Mouse (Mus musculus): ENCODE data around the gene Hmcn2. TPM values are rescaled to one million over a fixed set of nuclear protein-coding genes. Genes with fewer than 3 reads are reported as not detected.

The Hmcn2 gene
- total RNA-seq (2021): 1 to 10 TPM; 2.7 TPM
- long read RNA-seq, experiment 1, partial matches to known transcripts: 1 of 3 reads
- long read RNA-seq, experiment 1, other reads (novel, unspliced or antisense): 2 of 3 reads
- long read RNA-seq, experiment 2, partial matches to known transcripts: 0 of 1 reads
- long read RNA-seq, experiment 2, other reads (novel, unspliced or antisense): 1 of 1 reads

DNA sequence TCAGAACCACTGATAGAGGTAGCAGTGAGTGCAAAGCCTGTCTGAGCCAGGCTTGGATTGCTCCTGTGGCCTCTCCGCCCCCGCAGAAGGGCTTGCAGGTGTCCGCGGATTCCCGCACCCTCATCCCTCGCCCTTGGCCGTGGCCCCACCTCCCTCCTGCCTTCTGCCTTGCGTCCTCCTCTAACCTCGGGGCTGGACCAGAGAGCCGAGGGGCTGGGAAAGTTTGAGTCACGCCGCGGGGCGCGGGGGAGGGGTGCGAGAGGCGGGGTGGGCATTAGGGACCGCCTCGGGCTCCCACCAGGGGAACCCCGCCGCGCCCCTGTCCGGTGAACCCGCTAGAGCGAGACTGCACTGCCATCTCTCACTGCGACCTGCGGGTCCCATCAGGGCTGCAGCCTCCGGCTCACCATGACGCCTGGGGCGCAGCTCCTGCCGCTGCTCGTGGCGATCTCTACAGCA is at the start of gene Hmcn2:
Hmcn2 (plus strand) TSS at position 409 of the 459 bp plus-strand sequence.
- DNase-seq (ENCODE audit: low spot score in 2 of 2): no peak

DNA sequence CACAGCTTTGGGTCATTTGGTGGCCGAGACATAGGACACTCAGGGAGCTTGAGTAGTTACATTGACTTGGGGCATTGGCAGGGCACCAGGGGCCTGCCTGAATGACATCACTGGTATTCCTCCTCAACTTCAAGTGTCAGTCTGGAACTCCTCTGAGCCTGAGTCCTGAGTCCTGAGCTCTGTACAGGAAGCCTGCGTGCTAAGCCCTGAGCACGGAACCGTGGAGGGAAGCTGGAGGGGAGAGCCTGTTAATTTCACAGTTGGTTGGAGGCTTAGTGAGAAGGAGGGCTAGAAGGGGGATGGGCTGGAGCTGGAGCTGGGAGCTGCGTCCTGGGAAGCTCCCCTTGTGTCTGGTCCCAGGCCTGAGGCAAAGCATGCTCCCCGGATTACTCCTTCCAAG is 46.8 kb upstream of the Hmcn2 start:
- no peak for DNase-seq (ENCODE audit: low spot score in 2 of 2)

DNA sequence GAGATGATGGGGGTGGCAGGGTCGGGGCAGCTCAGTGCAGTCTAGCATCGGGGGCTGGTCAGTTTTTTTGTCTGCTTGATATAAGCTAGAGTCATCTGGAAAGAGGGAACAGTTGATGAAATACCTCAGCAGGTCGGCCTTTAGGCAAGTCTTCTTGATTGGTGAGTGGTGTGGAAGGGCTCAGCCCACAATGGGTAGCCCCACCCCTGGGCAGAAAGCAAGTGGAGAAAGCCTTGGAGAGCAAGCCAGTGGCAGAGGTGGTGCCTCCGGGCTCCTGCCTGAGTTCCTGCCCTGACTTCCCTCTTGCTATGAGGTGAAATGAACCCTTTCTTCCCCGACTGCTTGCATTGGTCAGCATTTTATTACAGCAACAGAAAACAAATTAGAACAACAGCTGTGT is 45.6 kb upstream of the Hmcn2 start:
- DNase-seq (ENCODE audit: low spot score in 2 of 2): no peak

DNA sequence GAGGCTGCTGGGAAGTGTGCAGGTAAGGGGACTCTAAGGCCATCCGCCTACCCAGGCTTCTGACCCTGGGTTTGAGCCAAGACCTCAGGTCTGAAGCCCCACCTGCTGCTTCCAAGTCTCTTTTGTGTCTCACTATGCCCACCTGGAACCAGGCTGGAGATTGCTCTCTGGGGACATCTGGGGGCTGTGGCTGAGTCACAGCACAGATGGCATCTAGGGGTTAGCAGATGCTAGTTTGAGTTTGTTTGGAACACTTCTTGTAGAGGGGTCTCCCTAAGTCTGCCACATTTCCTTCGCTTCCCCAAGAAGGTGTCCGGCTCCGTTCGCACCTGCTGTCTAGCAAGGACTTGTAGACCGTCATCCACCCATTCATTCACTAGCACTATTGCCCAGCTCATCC is 45.0 kb upstream of the Hmcn2 start:
- no peak for DNase-seq (ENCODE audit: low spot score in 2 of 2)

DNA sequence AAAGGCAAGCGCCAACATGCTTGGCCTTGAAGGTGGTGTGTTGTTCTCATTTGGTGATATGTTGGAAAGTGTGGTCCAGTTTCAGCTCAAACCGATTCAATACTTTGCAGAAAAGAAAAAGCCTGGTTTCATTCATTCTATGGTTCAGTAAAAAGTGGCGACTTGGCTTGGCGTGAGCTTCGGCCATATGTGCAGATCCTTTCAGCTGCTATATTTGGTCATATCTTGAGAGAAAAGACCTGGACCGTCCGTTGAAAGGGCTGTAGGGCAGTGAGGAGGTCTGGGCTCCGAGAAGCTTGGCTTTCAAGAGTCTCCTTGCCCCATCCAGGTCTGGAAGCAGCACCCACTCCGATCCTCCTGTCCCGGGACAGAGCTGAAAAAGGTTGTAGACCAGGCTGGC is 44.4 kb upstream of the Hmcn2 start:
- DNase-seq (ENCODE audit: low spot score in 2 of 2): no peak

DNA sequence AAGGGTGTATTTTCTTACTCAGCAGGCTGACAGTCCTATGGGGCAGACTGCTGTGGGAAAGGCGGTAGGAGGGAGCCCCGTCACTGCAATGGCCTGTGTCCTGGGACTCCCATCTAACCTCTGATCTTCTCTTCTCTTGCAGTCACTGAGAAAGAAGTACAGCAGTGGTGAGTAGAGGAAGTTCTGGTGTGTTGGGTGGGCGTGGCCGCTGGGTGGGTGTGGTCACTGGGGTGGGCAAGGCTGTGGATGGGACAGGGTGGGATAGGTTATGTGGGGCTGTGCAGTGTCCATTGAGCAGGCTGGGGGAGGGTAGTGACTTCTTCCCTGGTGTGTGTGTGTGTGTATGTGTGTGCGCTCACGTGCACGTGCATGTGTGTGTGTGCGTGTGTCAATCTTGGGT is 43.7 kb upstream of the Hmcn2 start:
- no peak for DNase-seq (ENCODE audit: low spot score in 2 of 2)

DNA sequence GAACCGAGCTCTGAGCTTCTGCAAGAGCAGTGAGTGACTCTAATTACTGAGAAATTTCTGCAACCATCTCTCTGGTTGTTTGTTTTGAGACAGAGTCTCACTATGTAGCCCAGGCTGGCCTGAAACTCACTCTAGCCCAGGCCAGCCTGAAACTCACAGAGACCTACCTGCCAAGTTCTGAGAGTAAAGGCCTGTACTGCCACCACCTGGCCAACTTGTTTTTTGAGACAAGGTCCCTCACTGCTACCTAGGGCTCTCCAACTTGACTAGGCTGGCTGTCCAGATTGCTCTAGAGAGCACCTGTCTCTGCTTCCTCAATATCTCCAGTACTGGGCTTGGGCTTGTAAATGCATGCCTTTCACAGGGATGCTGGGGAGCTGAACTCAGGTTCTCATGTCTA is 43.1 kb upstream of the Hmcn2 start:
- no peak for DNase-seq (ENCODE audit: low spot score in 2 of 2)

DNA sequence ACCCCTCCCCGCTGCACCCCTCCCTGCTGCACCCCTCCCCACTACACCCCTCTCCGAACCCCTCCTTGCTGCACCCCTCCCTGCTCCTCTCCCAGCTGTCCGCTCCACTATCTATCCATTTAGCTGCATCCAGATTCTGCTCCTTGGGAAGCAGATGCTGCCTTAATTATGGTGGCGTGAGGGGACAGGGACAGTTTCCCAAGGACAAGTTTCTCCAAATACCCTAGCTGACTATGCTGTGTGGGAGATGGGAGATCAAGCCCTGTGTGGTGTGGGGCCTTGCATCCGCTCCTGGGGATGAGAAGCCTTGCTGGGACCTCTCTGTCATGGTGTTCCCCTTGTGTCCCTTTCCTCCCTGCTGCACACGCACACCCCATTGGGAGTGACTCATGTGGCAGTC is 39.2 kb upstream of the Hmcn2 start:
- no peak for DNase-seq (ENCODE audit: low spot score in 2 of 2)

DNA sequence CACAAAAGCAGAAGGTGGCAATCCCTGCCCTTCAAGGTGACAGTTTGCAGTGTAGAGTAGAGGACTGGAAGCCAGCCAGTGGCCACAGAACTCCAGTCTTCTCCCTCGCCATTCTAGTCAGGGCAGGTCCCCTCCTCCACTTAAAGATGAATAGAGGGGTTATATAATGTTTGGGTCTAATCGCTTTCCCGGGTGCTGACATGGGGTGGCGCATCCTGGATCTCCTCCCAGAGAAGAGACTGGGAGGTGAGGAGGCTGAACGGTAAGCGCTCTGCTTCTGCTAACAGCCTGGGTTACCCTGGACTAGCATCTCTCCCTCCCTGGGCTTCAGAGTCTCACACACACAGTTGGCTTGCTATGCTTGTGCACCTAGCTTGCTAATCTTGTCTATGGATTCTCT is 36.4 kb upstream of the Hmcn2 start:
- DNase-seq (ENCODE audit: low spot score in 2 of 2): no peak

DNA sequence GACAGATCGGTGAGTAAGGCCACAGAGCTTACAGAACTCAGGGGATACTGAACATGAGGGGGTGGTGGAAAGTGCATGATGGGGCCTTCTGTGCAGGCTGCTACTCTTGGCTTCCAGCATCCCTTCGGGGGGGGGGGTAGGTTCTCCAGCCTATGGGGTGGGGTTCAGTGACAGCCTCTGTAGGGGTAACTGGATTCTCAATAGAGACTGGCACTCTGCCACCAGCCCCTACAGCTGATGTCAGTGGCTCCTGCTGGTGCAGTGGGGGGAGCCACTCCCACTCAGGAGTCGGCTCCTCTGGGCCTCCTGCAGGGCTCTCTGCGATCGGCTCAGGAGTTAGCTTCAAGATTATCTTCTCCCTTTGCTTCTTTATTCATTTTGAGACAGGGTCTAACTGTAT is 35.7 kb upstream of the Hmcn2 start:
- DNase-seq (ENCODE audit: low spot score in 2 of 2): no peak

DNA sequence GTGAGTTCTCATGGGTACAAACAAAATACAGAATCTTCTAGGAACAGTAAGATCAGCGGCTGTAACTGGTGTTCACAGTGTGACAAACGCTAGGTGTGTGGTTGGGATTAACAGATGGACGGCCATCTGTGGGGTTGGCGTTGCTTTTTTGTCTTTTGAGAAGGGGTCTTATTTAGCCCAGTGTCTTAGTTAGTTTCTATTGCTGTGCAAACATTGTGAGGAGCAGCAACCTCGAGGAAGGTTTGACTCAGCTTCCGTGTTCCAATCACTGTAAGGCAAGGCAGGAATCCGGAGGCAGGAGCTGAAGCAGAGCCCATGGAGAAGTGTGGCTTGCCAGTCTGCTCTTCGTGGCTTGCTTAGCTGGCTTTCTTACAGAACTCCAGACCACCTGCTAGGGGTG is 33.1 kb upstream of the Hmcn2 start:
- no peak for DNase-seq (ENCODE audit: low spot score in 2 of 2)

DNA sequence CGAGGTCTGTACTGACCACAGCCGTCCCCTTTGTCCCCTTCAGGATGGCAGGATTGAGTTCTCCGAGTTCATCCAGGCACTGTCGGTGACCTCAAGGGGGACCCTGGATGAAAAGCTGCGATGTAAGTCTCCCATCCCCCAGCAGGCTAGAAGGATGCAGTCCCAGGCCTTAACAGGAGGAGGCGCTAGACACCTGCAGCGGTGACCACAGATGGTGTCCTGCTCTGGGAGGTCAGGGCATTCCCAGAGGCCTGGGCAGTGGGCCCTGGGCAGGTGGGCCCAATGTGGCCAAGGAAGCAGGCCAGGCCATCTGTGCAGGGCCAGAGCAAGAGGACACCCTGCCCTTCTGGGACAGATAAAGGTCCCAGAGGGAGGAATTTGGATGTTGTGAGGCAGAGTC is 31.9 kb upstream of the Hmcn2 start:
- no peak for DNase-seq (ENCODE audit: low spot score in 2 of 2)

DNA sequence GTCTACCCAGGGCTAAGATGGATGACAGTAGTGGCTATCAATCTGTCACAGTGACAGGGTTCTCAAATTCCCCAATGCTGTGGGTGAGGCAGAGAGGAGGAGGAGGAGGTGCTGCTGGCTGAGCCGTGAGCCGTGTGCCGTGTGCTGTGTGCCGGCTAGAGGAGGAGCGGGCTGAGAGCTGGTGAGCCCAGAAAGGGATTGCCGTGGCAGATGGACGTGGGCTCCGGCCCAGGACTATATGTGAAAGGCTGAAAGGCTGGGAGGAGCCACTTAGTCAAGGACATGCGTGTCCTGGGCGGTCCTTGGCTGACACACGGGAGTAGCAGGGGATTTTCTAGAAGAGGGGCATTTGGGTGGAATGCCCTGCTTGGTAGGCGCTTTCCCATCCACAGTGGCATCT is 31.3 kb upstream of the Hmcn2 start:
- DNase-seq (ENCODE audit: low spot score in 2 of 2): no peak

DNA sequence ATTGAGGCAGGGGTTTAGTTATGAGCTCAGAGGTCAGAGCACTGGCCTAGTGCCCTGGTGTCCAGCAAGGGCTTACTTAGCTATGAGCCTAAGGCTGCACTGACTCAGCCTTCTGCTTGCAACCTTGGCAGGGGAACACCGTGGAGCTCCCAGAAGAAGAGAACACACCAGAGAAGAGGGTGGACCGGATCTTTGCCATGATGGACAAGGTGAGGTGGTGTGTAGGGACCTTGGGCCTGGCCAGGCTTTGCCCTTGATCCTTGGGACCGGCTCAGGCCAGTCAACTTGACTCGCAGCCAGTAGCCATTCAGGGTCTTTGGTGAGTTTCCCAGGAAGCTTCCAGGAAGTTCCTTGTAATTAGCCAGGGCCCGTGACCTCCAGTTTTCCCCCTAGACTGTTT is 29.7 kb upstream of the Hmcn2 start:
- DNase-seq (ENCODE audit: low spot score in 2 of 2): no peak

DNA sequence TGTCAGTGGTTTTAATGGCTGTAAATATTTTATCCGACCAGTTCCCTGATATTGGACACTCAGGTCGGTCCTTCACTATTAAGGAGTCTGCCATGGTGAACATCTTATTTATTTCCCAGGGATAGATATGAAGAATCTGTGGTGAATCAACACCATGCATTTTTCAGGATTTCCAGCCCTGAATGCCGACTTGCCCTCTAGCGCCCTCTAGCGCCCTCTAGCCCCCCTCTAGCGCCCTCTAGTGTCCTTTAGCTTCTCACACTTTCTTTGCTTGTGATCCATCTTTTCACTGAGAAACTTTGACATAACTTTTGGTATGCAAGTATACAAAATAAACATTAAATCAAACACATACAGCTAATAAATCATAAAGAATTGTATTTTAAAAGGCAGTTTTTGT is 22.8 kb upstream of the Hmcn2 start:
- DNase-seq (ENCODE audit: low spot score in 2 of 2): peak; percentile 35

DNA sequence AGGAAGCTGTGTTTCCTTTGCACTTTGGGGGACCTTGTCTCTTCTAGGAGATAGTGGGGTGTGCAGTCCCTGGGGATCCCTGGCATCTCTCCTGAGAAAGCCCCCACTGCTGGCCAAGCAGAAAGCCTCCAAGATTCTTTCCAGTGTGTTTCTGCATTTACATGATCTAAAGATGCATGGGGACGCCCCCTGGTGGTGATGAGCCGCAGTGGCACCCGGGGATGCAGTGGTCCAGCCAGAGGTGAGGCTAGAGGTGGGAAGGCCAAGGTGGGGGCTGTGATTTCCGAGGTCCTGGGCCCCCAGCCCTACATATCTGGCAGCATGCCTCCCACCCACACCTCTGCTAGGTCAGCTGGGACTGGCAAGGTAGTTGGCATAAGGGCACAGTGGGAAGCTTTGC is 19.2 kb upstream of the Hmcn2 start:
- peak; percentile 57 to 67 for DNase-seq (ENCODE audit: low spot score in 2 of 2)

DNA sequence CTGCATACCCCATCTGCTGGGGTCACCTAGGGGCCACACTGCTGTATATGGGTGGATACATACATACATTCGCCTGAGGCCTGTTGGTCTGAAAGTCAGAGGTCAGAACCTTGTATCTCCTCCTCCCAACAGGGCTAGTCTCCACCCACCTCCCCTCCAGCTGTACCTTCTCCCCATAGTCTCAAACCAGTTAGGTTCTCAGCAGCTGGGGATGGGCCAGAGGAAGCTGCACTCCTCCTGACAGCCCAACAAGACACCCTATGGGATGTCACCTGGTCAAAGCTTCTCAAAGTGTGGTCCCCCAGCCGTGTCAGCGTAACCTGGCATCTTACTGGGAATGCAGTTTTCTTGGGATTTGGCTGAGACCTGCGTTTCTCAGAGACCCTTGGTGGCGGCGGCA is 17.8 kb upstream of the Hmcn2 start:
- no peak for DNase-seq (ENCODE audit: low spot score in 2 of 2)

DNA sequence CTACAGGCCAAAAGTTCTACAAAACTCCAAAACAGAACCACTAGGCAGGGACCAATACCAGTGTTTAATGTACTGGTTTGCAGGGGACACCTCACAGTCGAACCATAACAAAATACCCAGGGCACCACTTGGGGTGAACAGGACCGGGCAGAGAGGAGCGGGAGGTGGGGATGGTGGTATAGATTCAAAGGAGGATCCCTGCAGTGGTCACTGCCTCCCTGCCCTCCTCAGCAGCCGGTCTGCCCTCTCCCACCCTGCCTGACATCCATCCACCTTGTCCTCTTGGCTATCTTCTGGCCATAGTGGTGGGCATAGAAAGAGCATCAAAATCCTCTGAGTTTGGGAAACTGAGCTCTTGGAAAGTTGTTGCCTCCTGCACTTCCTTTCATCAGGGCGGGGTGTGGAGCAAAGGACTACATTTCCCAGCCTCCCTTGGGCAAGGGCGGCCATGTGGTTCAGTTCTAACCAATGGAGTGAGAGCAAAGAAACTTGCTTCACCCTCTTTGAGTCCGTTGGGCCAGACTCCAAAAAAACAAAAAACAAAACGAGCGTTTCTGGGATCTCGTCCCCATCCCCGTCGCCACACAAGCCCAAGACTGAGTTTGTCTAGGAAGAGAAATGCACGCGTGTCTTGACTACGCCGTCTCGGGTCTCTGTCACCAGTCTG is 16.5 kb upstream of the Hmcn2 start:
- DNase-seq (ENCODE audit: low spot score in 2 of 2): no peak

DNA sequence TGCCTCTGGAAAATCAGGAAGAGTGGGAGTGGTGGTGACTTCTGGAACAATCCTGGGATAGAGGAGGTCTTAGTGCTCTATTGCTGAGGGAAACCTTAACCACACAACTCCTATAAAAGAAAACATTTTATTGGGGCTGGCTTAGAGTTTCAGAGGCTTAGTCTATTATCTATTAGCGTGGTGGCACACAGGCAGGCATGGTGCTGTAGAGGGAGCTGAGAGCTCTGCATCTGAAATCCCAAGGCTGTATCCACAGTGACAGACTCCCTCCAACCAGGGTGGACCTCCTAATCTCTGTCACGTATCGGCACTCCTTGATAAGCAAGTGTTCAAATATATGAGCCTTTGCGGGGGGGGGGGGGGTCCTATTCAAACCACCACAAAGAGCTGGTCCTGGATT is 15.4 kb upstream of the Hmcn2 start:
- DNase-seq (ENCODE audit: low spot score in 2 of 2): no peak

DNA sequence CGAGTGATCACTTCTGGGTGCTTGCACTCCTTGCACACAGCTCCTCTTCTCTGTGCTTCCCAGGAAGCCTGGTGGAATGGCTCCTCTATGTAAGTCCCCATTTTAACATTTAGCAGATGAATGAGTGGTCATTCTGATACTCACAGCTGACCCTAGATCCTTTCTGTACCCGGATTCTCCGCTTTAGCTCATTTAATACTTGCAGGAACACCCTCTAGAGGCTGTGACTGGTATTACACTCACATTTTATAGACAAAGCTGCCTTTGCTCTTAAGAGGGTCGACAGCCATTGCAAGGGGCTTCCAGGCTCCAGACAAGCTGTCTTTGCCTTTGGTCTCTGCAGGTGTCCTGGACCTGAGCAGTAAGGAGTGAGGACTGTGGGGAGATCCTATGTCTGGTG is 14.9 kb upstream of the Hmcn2 start:
- DNase-seq (ENCODE audit: low spot score in 2 of 2): no peak

DNA sequence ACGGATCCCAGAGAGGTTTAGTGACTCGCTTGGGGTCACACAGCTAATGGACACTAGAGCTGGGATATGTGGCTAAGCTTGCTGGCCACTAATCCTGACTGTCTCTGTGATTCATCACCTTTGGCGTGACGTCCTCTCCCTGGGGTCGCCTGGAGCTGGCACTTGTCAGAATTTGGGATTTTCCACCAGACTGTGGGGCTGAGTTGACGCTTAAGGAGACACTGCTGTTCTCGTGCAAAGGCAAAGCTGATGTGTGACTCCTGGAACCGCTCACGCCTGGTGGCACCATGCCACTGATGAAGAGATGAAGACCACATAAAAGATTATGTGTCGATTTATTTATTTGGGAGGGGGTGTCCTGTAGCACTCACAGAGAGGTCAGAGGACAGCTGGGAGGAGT is 14.2 kb upstream of the Hmcn2 start:
- DNase-seq (ENCODE audit: low spot score in 2 of 2): no peak

DNA sequence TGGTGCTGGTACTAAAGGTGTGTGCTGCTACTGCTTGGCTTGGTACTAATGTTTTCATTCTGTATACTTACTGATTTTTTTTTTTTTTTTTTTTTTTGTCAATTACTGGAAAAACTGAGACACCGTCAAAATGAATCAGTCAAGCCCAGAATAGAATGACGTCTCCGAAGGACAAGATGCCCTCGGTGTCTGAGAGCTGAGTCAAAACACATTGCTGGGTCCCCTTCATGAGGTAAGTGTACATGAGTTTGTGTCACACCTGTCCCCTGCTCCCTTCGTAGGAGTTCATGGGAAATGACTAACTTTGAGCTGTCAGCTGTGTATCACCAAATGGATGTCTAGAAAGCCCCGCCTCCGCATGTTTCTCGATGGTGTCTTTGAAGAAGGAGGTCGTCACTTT is 11.0 kb upstream of the Hmcn2 start:
- no peak for DNase-seq (ENCODE audit: low spot score in 2 of 2)

DNA sequence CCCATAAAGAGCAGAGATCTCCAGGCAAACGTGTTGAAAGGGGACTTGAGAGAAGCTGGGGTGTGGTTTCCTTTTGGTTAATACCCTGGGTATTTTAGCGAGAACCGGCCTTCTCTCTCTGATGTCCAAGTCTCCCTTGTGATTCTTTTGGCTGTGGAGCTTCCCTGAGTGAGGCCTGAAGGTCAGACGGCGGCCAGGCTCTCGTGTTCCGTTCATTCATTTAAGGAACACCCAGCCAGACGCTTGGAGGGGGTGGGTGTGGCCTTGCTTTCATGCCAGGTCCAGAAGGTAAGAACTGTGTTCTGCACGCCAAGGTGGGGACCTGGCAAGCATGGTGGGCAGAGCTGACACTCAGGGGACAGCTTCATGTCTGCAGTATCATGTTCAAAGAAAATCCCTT is 10.0 kb upstream of the Hmcn2 start:
- DNase-seq (ENCODE audit: low spot score in 2 of 2): no peak
